Mouse (Mus musculus): ENCODE measurements around the gene Dnajb12. TPM values are rescaled to one million over a fixed set of nuclear protein-coding genes. Genes with fewer than 3 reads are reported as not detected.

The Dnajb12 gene
- total and polyA plus RNA-seq, 3 experiments = 13.3 to 217 (median 41.7) TPM

DNA sequence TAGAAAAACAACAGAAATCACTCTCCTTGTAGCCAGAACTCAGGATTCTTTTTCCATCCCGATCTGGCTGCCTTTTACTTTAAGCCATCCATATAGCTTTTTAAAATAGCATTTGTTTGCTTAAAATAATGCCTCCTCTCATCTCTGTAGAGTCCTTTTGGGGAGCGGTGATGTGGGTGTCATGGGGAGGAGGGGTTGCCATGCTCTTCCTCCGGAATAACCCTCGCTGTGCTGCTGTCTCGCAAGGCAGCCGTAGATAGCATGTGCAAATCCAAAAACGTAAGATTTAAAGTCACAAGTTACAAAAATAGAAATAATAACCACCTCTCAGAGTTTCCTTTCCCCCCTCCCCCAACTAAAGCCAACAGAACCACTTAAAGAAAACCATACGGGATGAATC, 37.9 kb upstream of the Dnajb12 start:
- no peaks in the 10 kb centered on the region for H3K79me2 ChIP-seq (ENCODE audit: control insufficient read depth, insufficient read depth, low read length, poor library complexity)
- H3K9ac ChIP-seq (ENCODE audit: control insufficient read depth, low read depth, low read length, poor library complexity, severe bottlenecking) = no peak overlapping the region
- H3K4me3 ChIP-seq (ENCODE audit: control insufficient read depth in 1 of 2, insufficient read depth in 1 of 2, low read depth in 2 of 2, low read length in 2 of 2) = no peak overlapping the region
- TF ChIP-seq MYC (IDR thresholded peaks at IDR 0.05; ENCODE audit: low read depth, low read length) = no peak
- no peak for TF ChIP-seq ZKSCAN1 (IDR thresholded peaks at IDR 0.05; ENCODE audit: low read depth, low read length)
- TF ChIP-seq POLR2A (IDR thresholded peaks at IDR 0.05; ENCODE audit: control insufficient read depth in 1 of 2, insufficient read depth in 1 of 2, low read depth in 1 of 2, low read length in 2 of 2, poor library complexity in 1 of 2) = no peak
- no peak for TF ChIP-seq JUND (IDR thresholded peaks at IDR 0.05; ENCODE audit: low read depth, low read length)
- TF ChIP-seq CTCF (IDR thresholded peaks at IDR 0.05 in 2 of 3, conservative IDR thresholded peaks at IDR 0.05 in 1 of 3; ENCODE audit: control insufficient read depth in 1 of 3, insufficient read depth in 1 of 3, low read depth in 2 of 3, low read length in 3 of 3, poor library complexity in 1 of 3, severe bottlenecking in 1 of 3) = no peak
- no peak for TF ChIP-seq ZNF384 (IDR thresholded peaks at IDR 0.05; ENCODE audit: low read depth, low read length)
- no peak for TF ChIP-seq MXI1 (IDR thresholded peaks at IDR 0.05; ENCODE audit: low read depth, low read length)
- no peak for TF ChIP-seq GABPA (IDR thresholded peaks at IDR 0.05; ENCODE audit: low read depth, low read length)
- TF ChIP-seq ZC3H11A (IDR thresholded peaks at IDR 0.05; ENCODE audit: low read depth, low read length) = no peak
- TF ChIP-seq HCFC1 (IDR thresholded peaks at IDR 0.05; ENCODE audit: low read depth, low read length) = no peak
- TF ChIP-seq MYB (IDR thresholded peaks at IDR 0.05; ENCODE audit: low read depth, low read length) = no peak
- TF ChIP-seq UBTF (IDR thresholded peaks at IDR 0.05; ENCODE audit: borderline replicate concordance, insufficient read depth, low read depth, low read length) = no peak
- TF ChIP-seq TBP (IDR thresholded peaks at IDR 0.05; ENCODE audit: low read depth, low read length) = no peak
- TF ChIP-seq USF2 (IDR thresholded peaks at IDR 0.05; ENCODE audit: borderline replicate concordance in 1 of 2, insufficient read depth in 1 of 2, low read depth in 1 of 2, low read length in 2 of 2) = no peak
- no peak for TF ChIP-seq SIN3A (IDR thresholded peaks at IDR 0.05; ENCODE audit: low read length)
- TF ChIP-seq RCOR1 (IDR thresholded peaks at IDR 0.05; ENCODE audit: low read depth, low read length) = no peak
- TF ChIP-seq ZMIZ1 (IDR thresholded peaks at IDR 0.05; ENCODE audit: low read depth, low read length) = no peak
- TF ChIP-seq GATA1 (IDR thresholded peaks at IDR 0.05; ENCODE audit: low read depth, low read length) = no peak
- TF ChIP-seq ETS1 (IDR thresholded peaks at IDR 0.05; ENCODE audit: low read depth, low read length) = no peak
- TF ChIP-seq SMC3 (IDR thresholded peaks at IDR 0.05; ENCODE audit: low read depth, low read length) = no peak
- no peak overlapping the region for H3K27ac ChIP-seq (ENCODE audit: control insufficient read depth, low read depth, low read length)
- no peaks in the 10 kb centered on the region for H3K9me3 ChIP-seq (replicated peaks; ENCODE audit: insufficient read depth, low read length)
- DNase-seq (ENCODE audit: low read depth, low spot score) = no peak
- H3K36me3 ChIP-seq (ENCODE audit: control insufficient read depth in 1 of 2, insufficient read depth in 2 of 2, low read length in 2 of 2) = no peaks in the 10 kb centered on the region
- no peaks in the 10 kb centered on the region for H3K4me1 ChIP-seq (ENCODE audit: control insufficient read depth in 1 of 2, insufficient read depth in 2 of 2, low read length in 2 of 2)
- no peaks in the 10 kb centered on the region for H3K27me3 ChIP-seq (ENCODE audit: control insufficient read depth in 1 of 2, insufficient read depth in 2 of 2, low read length in 2 of 2)

DNA sequence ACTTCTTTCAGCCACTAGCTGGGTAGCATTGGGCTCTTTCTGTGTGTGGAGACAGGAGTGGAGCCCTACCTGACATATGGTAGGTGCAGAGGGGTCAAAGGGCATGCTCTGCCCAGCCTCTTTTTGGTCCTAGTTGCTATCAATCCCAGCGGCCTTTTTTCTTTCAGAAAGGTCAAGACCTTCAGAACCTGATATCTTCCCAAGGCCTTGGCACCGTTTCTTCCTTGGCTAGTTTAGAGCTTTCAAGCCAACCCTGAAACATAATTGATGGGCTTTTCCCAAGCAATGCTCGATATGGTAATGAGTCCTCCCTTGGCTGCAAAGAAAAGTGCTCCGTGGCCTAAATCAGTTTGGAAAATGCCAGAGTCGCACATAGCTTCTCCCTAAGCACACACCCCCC, 36.2 kb upstream of the Dnajb12 start:
- Histone ChIP-seq H3K4me1 (ENCODE audit: control insufficient read depth in 1 of 2, insufficient read depth in 2 of 2, low read length in 2 of 2) (no peaks in the 10 kb centered on the region), H3K79me2 (ENCODE audit: control insufficient read depth, insufficient read depth, low read length, poor library complexity) (no peaks in the 10 kb centered on the region), H3K9me3 (replicated peaks; ENCODE audit: insufficient read depth, low read length) (no peaks in the 10 kb centered on the region), H3K27me3 (ENCODE audit: control insufficient read depth in 1 of 2, insufficient read depth in 2 of 2, low read length in 2 of 2) (no peaks in the 10 kb centered on the region), H3K27ac (ENCODE audit: control insufficient read depth, low read depth, low read length) (no peak overlapping the region), H3K9ac (ENCODE audit: control insufficient read depth, low read depth, low read length, poor library complexity, severe bottlenecking) (no peak overlapping the region), H3K36me3 (ENCODE audit: control insufficient read depth in 1 of 2, insufficient read depth in 2 of 2, low read length in 2 of 2) (no peaks in the 10 kb centered on the region), H3K4me3 (ENCODE audit: control insufficient read depth in 1 of 2, insufficient read depth in 1 of 2, low read depth in 2 of 2, low read length in 2 of 2) (no peak overlapping the region)
- no peak for TF ChIP-seq JUND (IDR thresholded peaks at IDR 0.05; ENCODE audit: low read depth, low read length)
- no peak for TF ChIP-seq GATA1 (IDR thresholded peaks at IDR 0.05; ENCODE audit: low read depth, low read length)
- TF ChIP-seq MAFK (IDR thresholded peaks at IDR 0.05; ENCODE audit: borderline replicate concordance, low read depth, low read length) = no peak
- TF ChIP-seq TAL1 (IDR thresholded peaks at IDR 0.05; ENCODE audit: low read length) = no peak
- no peak for TF ChIP-seq ELF1 (IDR thresholded peaks at IDR 0.05; ENCODE audit: low read depth, low read length)
- TF ChIP-seq MAX (IDR thresholded peaks at IDR 0.05; ENCODE audit: low read length) = no peak
- no peak for TF ChIP-seq USF1 (IDR thresholded peaks at IDR 0.05; ENCODE audit: low read depth, low read length)
- no peak for TF ChIP-seq ETS1 (IDR thresholded peaks at IDR 0.05; ENCODE audit: low read depth, low read length)
- TF ChIP-seq SMC3 (IDR thresholded peaks at IDR 0.05; ENCODE audit: low read depth, low read length) = no peak
- TF ChIP-seq GABPA (IDR thresholded peaks at IDR 0.05; ENCODE audit: low read depth, low read length) = no peak
- TF ChIP-seq TCF12 (IDR thresholded peaks at IDR 0.05; ENCODE audit: low read depth, low read length) = no peak
- DNase-seq (ENCODE audit: low read depth, low spot score) = no peak

Data from MEL (cell line).